Mouse (Mus musculus) embryonic facial prominence, embryonic 12.5 days (tissue): ENCODE results near the gene Olfr630. TPM values are rescaled to one million over a fixed set of nuclear protein-coding genes. Genes with fewer than 3 reads are reported as not detected.

Source experiments
- ATAC-seq: fragments of 200-750 bp; cut with Nextera tagmentation; 2 replicates; pipeline ENCODE4 v1.8.0; 2017; ENCODE audit not compliant: insufficient number of reproducible peaks, insufficient read depth, low FRiP score, low TSS enrichment
- H3K27ac ChIP-seq: fragments of 300-500 bp; sonication (generic); 2 replicates; pipeline ENCODE4 v1.5.1; 2016; ENCODE audit warnings: mild to moderate bottlenecking
- H3K27me3 ChIP-seq: fragments of 300-500 bp; sonication (generic); 2 replicates; pipeline ENCODE4 v1.6.1; 2016; ENCODE audit warnings: mild to moderate bottlenecking, moderate library complexity
- H3K36me3 ChIP-seq: fragments of 300-500 bp; sonication (generic); 2 replicates; pipeline ENCODE4 v1.6.1; 2016; ENCODE audit warnings: mild to moderate bottlenecking
- H3K4me1 ChIP-seq: fragments of 300-500 bp; sonication (generic); 2 replicates; pipeline ENCODE4 v1.6.1; 2016
- H3K4me2 ChIP-seq: fragments of 300-500 bp; sonication (generic); replicated peaks from 2 replicates; pipeline ENCODE4 v1.6.1; 2016; ENCODE audit warnings: mild to moderate bottlenecking, moderate library complexity
- H3K4me3 ChIP-seq: fragments of 300-500 bp; sonication (generic); 2 replicates; pipeline ENCODE4 v1.5.1; 2016; ENCODE audit warnings: mild to moderate bottlenecking
- H3K9ac ChIP-seq: fragments of 300-500 bp; sonication (generic); 2 replicates; pipeline ENCODE4 v1.6.1; 2016; ENCODE audit warnings: mild to moderate bottlenecking, moderate library complexity
- H3K9me3 ChIP-seq: fragments of 300-500 bp; sonication (generic); 2 replicates; pipeline ENCODE4 v1.6.1; 2016; ENCODE audit warnings: mild to moderate bottlenecking, moderate library complexity
- WGBS: fragments of 180-500 bp; shearing (Covaris S2); methylation state at CpG from one replicate; pipeline ENCODE4 v1.1.7; 2016; 5-methylcytosine and 5-hydroxymethylcytosine counted together
- polyA plus RNA-seq: library from polyadenylated mRNA; unstranded; fragments of >200 nt; fragmentation: Nextera tagmentation; extraction: Ambion mirVana; gene quantifications from 2 replicates; pipeline ENCODE4 v1.2.1, GENCODE M21; 2016

Olfr630 gene
- polyA plus RNA-seq, 1 experiment from 2014 or later: not detected

DNA sequence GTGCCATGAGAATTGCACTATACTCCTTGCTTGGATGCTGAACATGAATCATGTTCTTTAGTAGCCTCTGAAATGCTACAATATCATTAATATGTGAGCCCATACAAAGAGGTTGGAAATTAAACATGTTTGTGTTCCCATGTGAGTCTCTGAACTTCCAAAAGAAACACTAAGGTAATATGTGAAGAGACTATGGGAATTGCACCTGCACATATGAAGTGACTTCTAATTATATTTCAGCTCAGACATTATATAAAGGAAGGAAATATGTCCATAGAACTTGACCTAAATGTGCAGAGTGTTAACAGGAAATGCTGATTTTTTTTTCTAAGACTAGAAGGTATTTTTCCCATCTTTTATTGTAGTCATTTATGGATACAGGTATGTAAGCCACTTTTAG is 42.8 kb downstream of the Olfr630 start, which contains the start of gene Olfr243:
TSS of gene Olfr243 (plus strand) at position 301 of the 400 bp plus-strand sequence.
- H3K27me3 ChIP-seq: no peaks in the 10 kb centered on the region
- no peak within 1 kb of the TSS for H3K4me3 ChIP-seq
- H3K27ac ChIP-seq: no peak within 1 kb of the TSS
- no peak within 1 kb of the TSS for H3K9ac ChIP-seq
- H3K4me2 ChIP-seq: no peak within 1 kb of the TSS
- H3K9me3 ChIP-seq: no peaks in the 10 kb centered on the region
- ATAC-seq: no peak
- no peaks in the 10 kb centered on the region for H3K4me1 ChIP-seq
- H3K36me3 ChIP-seq: no peaks in the 10 kb centered on the region

GRCm38 (mm10) chr7:103712024-103712423 is 45.1 kb downstream of the Olfr630 start:
- Histone ChIP-seq H3K9me3 (no peaks in the 10 kb centered on the region), H3K27ac (no peak overlapping the region), H3K9ac (no peak overlapping the region), H3K4me2 (no peak overlapping the region), H3K4me3 (no peak overlapping the region), H3K27me3 (no peaks in the 10 kb centered on the region), H3K4me1 (no peaks in the 10 kb centered on the region), H3K36me3 (no peaks in the 10 kb centered on the region)
- no peak for ATAC-seq
- WGBS: 26% methylated on average over 2 of the region's 2 CpGs

Other genes starting within 250 kb of the Olfr630 start
- gene Olfr610, start 245.2 kb downstream of the Olfr630 start, polyA plus RNA-seq: not detected in 2 replicates
- not detected in 2 replicates for gene Olfr611, start 236.5 kb downstream of the Olfr630 start, polyA plus RNA-seq
- not detected in 2 replicates for gene Olfr612, start 214.6 kb downstream of the Olfr630 start, polyA plus RNA-seq
- gene Olfr613, start 209.3 kb downstream of the Olfr630 start, polyA plus RNA-seq: not detected in 2 replicates
- not detected in 2 replicates for gene Olfr615, start 201.3 kb downstream of the Olfr630 start, polyA plus RNA-seq
- not detected in 2 replicates for gene Olfr616, start 188.2 kb downstream of the Olfr630 start, polyA plus RNA-seq
- 0.15 TPM in 1 of 2 replicates, not detected in the other for gene Olfr617, start 184.3 kb downstream of the Olfr630 start, polyA plus RNA-seq
- gene Olfr618, start 167.2 kb downstream of the Olfr630 start, polyA plus RNA-seq: not detected in 2 replicates
- not detected in 2 replicates for gene Olfr619, start 156.8 kb downstream of the Olfr630 start, polyA plus RNA-seq
- not detected in 2 replicates for gene Olfr620, start 144.8 kb downstream of the Olfr630 start, polyA plus RNA-seq
- gene Olfr622, start 114.6 kb downstream of the Olfr630 start, polyA plus RNA-seq: not detected in 2 replicates
- gene Olfr623, start 93.6 kb downstream of the Olfr630 start, polyA plus RNA-seq: not detected in 2 replicates
- 0.04 and 0.10 TPM in 2 replicates for gene Olfr624, start 86.1 kb downstream of the Olfr630 start, polyA plus RNA-seq
- not detected in 2 replicates for gene Olfr625-ps1, start 74.6 kb downstream of the Olfr630 start, polyA plus RNA-seq
- not detected in 2 replicates for gene Olfr243, start 42.7 kb downstream of the Olfr630 start, polyA plus RNA-seq
- gene Olfr628, start 27.0 kb downstream of the Olfr630 start, polyA plus RNA-seq: not detected in 2 replicates
- gene Olfr629, start 12.4 kb downstream of the Olfr630 start, polyA plus RNA-seq: not detected in 2 replicates
- not detected in 2 replicates for gene Olfr69, start 14.3 kb upstream of the Olfr630 start, polyA plus RNA-seq
- gene Olfr68, start 22.4 kb upstream of the Olfr630 start, polyA plus RNA-seq: not detected in 2 replicates
- not detected in 2 replicates for gene Olfr67, start 34.5 kb upstream of the Olfr630 start, polyA plus RNA-seq
- 883 and 936 TPM in 2 replicates for gene Hbb-bt, start 56.7 kb upstream of the Olfr630 start, polyA plus RNA-seq
- 706 and 771 TPM in 2 replicates for gene Hbb-bs, start 70.8 kb upstream of the Olfr630 start, polyA plus RNA-seq
- 0.32 TPM in 1 of 2 replicates, not detected in the other for gene Hbb-bh2, start 83.2 kb upstream of the Olfr630 start, polyA plus RNA-seq
- 537 and 696 TPM in 2 replicates for gene Hbb-bh1, start 85.8 kb upstream of the Olfr630 start, polyA plus RNA-seq
- 8,998 and 9,810 TPM in 2 replicates for gene Hbb-y, start 95.9 kb upstream of the Olfr630 start, polyA plus RNA-seq
- gene Olfr66, start 128.9 kb upstream of the Olfr630 start, polyA plus RNA-seq: not detected in 2 replicates
- not detected in 2 replicates for gene Olfr64, start 137.2 kb upstream of the Olfr630 start, polyA plus RNA-seq
- not detected in 2 replicates for gene Olfr65, start 146.2 kb upstream of the Olfr630 start, polyA plus RNA-seq
- gene Olfr631, start 171.5 kb upstream of the Olfr630 start, polyA plus RNA-seq: not detected in 2 replicates
- 0.06 TPM in 1 of 2 replicates, not detected in the other for gene Olfr632, start 177.0 kb upstream of the Olfr630 start, polyA plus RNA-seq
- gene Olfr633, start 187.1 kb upstream of the Olfr630 start, polyA plus RNA-seq: not detected in 2 replicates
- not detected in 2 replicates for gene Olfr635, start 213.8 kb upstream of the Olfr630 start, polyA plus RNA-seq
- gene Olfr638, start 241.4 kb upstream of the Olfr630 start, polyA plus RNA-seq: not detected in 2 replicates